In genomic region chr9:45150933-45151332, GRCm38 (mm10) we compare ENCODE assay signal across 27 mouse cellular contexts. TPM values are rescaled to one million over a fixed set of nuclear protein-coding genes. Genes with fewer than 3 reads are reported as not detected.
A peak's percentile ranks its signal among the peaks of the same experiment; 100 is the strongest.
DNase-seq lines count a peak whose midpoint lies in the region; ATAC-seq and TF ChIP-seq lines count a peak whose summit lies in the region.
"Had no signal": no experiment of that assay in that cellular context is flagged by ENCODE, and none has a peak within 500 bp of the region (broad histone marks: within the 10 kb centered on the region; RNA-seq: fewer than 3 reads in every experiment).

No protein-coding gene starts in this region.

- no peak overlapping the region for H3K9ac ChIP-seq in kidney, embryonic 15.5 days
- H3K9ac ChIP-seq: embryonic facial prominence, embryonic 13.5 days; embryonic facial prominence, embryonic 15.5 days; forebrain, embryonic 12.5 days had no signal

- H3K4me2 ChIP-seq in kidney, embryonic 15.5 days = no peak overlapping the region
- H3K4me2 ChIP-seq: embryonic facial prominence, embryonic 13.5 days; embryonic facial prominence, embryonic 15.5 days; forebrain, embryonic 12.5 days had no signal

- H3K27me3 ChIP-seq in kidney, embryonic 15.5 days = peaks cover 58% of the 10 kb centered on the region

- DNase-seq in left cerebral cortex, adult 2 months (ENCODE audit: extremely low spot score in 1 of 2, low spot score in 2 of 2) = no peak
- DNase-seq in left cerebral cortex, adult 11 months (ENCODE audit: low spot score) = no peak
- DNase-seq in thymus, postnatal 4 days = peak; percentile 46
- DNase-seq in thymus, adult 18-20 months = no peak
- DNase-seq: adrenal gland, adult 2 months; adrenal gland, postnatal 10 days; adrenal gland, postnatal 25 days; cerebellum, adult 11 months; cerebellum, adult 18-20 months; cerebellum, adult 8-10 months; cerebellum, adult 9-11 months; cerebellum, postnatal 14 days; cerebellum, postnatal 36 days; embryo, embryonic 11 days had no signal

- H3K4me1 ChIP-seq in kidney, embryonic 15.5 days = peaks cover 2% of the 10 kb centered on the region

- H3K4me3 ChIP-seq in left cerebral cortex, adult 2 months = no peak overlapping the region
- H3K4me3 ChIP-seq in kidney, embryonic 15.5 days (replicated peaks) = no peak overlapping the region
- H3K4me3 ChIP-seq: embryonic facial prominence, embryonic 13.5 days; embryonic facial prominence, embryonic 15.5 days; erythroblast, embryonic 14.5 days; forebrain, embryonic 12.5 days had no signal

- TF ChIP-seq CTCF in left cerebral cortex, adult 2 months (IDR thresholded peaks at IDR 0.05) = no peak

- no peaks in the 10 kb centered on the region for H3K9me3 ChIP-seq in kidney, embryonic 15.5 days (replicated peaks)
- H3K9me3 ChIP-seq: embryonic facial prominence, embryonic 13.5 days; embryonic facial prominence, embryonic 15.5 days; forebrain, embryonic 12.5 days had no signal

- intact Hi-C loops in left cerebral cortex, adult 2 months (cut with DNase I) = no loop called here

- H3K27ac ChIP-seq in left cerebral cortex, adult 2 months = peak overlapping the region; percentile 19; the same call in 1 of the 2 replicates
- H3K27ac ChIP-seq in kidney, embryonic 15.5 days = no peak overlapping the region
- H3K27ac ChIP-seq: embryonic facial prominence, embryonic 13.5 days; embryonic facial prominence, embryonic 15.5 days; forebrain, embryonic 12.5 days had no signal

- 32% methylated on average over 1 of the region's 1 CpGs for WGBS in kidney, embryonic 15.5 days

- no peak for ATAC-seq in kidney, embryonic 15.5 days (replicated peaks; ENCODE audit: low FRiP score)
- ATAC-seq: forebrain, embryonic 14.5 days; forebrain, embryonic 16.5 days had no signal

- H3K36me3 ChIP-seq in kidney, embryonic 15.5 days = no peaks in the 10 kb centered on the region
- H3K36me3 ChIP-seq: embryonic facial prominence, embryonic 13.5 days; embryonic facial prominence, embryonic 15.5 days; forebrain, embryonic 12.5 days had no signal

RNA-seq across cellular contexts. Expression of gene Scn4b, which starts 12.7 kb away (rescaled TPM):
- total RNA-seq in left cerebral cortex, adult 2 months (2021) = 10 to 100 TPM; 52.1 to 74.9 TPM
- 0.51 and 0.62 TPM in 2 replicates for polyA plus RNA-seq in kidney, embryonic 15.5 days (2015; fragmentation: Nextera tagmentation; extraction: Ambion mirVana)
- total RNA-seq: common myeloid progenitor, adult 5-6 weeks; MEL had no signal
- polyA plus RNA-seq: erythroblast, embryonic 14.5 days had no signal

RNA-seq across cellular contexts. Expression of gene BC049352, which starts 30.9 kb away (rescaled TPM):
- total RNA-seq in left cerebral cortex, adult 2 months (2021) = under 1 TPM; 0.63 to 0.75 TPM
- not detected in 2 replicates for polyA plus RNA-seq in kidney, embryonic 15.5 days (2015; fragmentation: Nextera tagmentation; extraction: Ambion mirVana)
- total RNA-seq: adrenal gland, postnatal 10 days; adrenal gland, postnatal 25 days; common myeloid progenitor, adult 5-6 weeks; ES-E14; MEL had no signal
- polyA plus RNA-seq: brain, embryonic 14.5 days; C2C12; embryonic facial prominence, embryonic 11.5 days; erythroblast, embryonic 14.5 days; forebrain, embryonic 14.5 days had no signal

RNA-seq across cellular contexts. Expression of gene Scn2b, which starts 33.4 kb away (rescaled TPM):
- total RNA-seq in left cerebral cortex, adult 2 months (2021) = 100 to 1,000 TPM; 238 to 254 TPM
- 4.6 and 5.4 TPM in 2 replicates for polyA plus RNA-seq in kidney, embryonic 15.5 days (2015; fragmentation: Nextera tagmentation; extraction: Ambion mirVana)
- total RNA-seq: common myeloid progenitor, adult 5-6 weeks; MEL had no signal
- polyA plus RNA-seq: C2C12; erythroblast, embryonic 14.5 days had no signal

RNA-seq across cellular contexts. Expression of gene Tmprss4, which starts 53.0 kb away (rescaled TPM):
- not detected for total RNA-seq in left cerebral cortex, adult 2 months (2021)
- 0.27 and 1.4 TPM in 2 replicates for polyA plus RNA-seq in kidney, embryonic 15.5 days (2015; fragmentation: Nextera tagmentation; extraction: Ambion mirVana)
- total RNA-seq: adrenal gland, adult 2 months; adrenal gland, postnatal 10 days; adrenal gland, postnatal 25 days; common myeloid progenitor, adult 5-6 weeks; MEL had no signal
- polyA plus RNA-seq: adrenal gland, adult 2 months; brain, embryonic 14.5 days; C2C12; embryonic facial prominence, embryonic 11.5 days; erythroblast, embryonic 14.5 days; forebrain, embryonic 14.5 days; forebrain, embryonic 16.5 days had no signal
